17 mouse cellular contexts compared by ENCODE assay signal in the genomic region with DNA sequence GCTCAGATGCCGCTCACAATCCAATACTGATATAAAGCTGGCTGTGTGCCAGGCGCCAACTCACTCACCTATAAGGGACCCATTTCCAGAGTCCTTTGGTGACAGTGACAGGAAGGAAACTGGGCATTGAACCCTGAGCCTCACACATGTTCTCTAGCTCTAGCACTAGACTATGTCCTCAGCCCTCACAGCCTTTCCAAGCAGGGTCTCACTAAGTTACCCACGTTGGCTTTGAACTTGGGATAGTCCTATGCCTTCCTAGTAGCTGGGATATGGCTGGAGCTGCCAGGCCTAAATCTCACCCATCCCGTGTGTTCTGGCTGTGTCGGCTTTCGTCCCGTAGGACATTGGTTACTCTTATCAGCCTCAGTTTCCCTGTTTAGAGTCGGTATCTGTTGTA.
DNase-seq lines count a peak whose midpoint lies in the region.
"Had no signal": no experiment of that assay in that cellular context is flagged by ENCODE, and none has a peak within 500 bp of the region (broad histone marks: within the 10 kb centered on the region; RNA-seq: fewer than 3 reads in every experiment).

No protein-coding gene starts in this region.

- DNase-seq in heart, adult 11 months, result peak; percentile 65
- DNase-seq in heart, postnatal 10 days, result no peak
- peak; percentile 58 for DNase-seq in heart, embryonic 10.5 days (ENCODE audit: low spot score)
- no peak for DNase-seq in heart, adult 9 months (ENCODE audit: low spot score in 2 of 2)
- DNase-seq: adrenal gland, adult 2 months; adrenal gland, adult 8-10 months; adrenal gland, postnatal 10 days; adrenal gland, postnatal 14 days; adrenal gland, postnatal 25 days; adrenal gland, postnatal 36 days; B cell, adult 2 months; cerebellum, adult 11 months; cerebellum, adult 11-12 months; cerebellum, adult 18-20 months had no signal

- H3K27ac ChIP-seq in heart, embryonic 10.5 days, result no peak overlapping the region

- WGBS in heart, embryonic 10.5 days, result 83% methylated on average over 8 of the region's 8 CpGs

- no peaks in the 10 kb centered on the region for H3K27me3 ChIP-seq in heart, embryonic 10.5 days (ENCODE audit: insufficient read depth, poor library complexity, severe bottlenecking)
- H3K27me3 ChIP-seq: CH12.LX, Patski had no signal

- intact Hi-C loops in heart, postnatal 10 days (cut with DNase I), result no loop called here

- peaks cover 21% of the 10 kb centered on the region for H3K4me1 ChIP-seq in heart, embryonic 10.5 days

- no peaks in the 10 kb centered on the region for H3K36me3 ChIP-seq in heart, embryonic 10.5 days
- H3K36me3 ChIP-seq: G1E had no signal

- no peak overlapping the region for H3K4me3 ChIP-seq in heart, embryonic 10.5 days

- H3K9me3 ChIP-seq in heart, embryonic 10.5 days, result no peaks in the 10 kb centered on the region

Comparison
In these comparisons a context has a peak if more than half of its experiments do, and no peak if none do; other contexts are left out.
1. DNase-seq: peak in heart, adult 11 months (single experiment) and heart, embryonic 10.5 days (single experiment); none in heart, postnatal 10 days (0 of 2) and heart, adult 9 months (0 of 2).